Mouse (Mus musculus): ENCODE data around the gene Rasgrp2. TPM values are rescaled to one million over a fixed set of nuclear protein-coding genes. Genes with fewer than 3 reads are reported as not detected.

Rasgrp2 gene
- polyA plus RNA-seq, 1 experiment from 2014 or later, result 7.0 TPM

DNA sequence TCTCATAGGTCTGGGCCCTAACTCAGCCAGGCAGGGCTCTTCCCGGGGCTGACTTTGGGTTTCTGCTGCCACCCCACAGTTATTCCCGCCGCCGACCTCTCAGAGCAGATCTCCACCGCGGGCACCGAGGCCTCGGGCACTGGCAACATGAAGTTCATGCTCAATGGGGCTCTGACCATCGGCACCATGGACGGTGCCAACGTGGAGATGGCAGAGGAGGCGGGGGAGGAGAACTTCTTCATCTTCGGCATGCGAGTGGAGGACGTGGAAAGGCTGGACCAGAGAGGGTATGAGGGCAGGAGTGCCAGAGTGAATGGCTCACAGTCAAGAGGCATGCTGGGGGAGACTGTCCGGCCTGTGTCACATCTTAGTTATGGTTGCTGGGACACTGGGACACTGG is 5.5 kb upstream of the Rasgrp2 start:
- CTCF ChIA-PET, result no interaction called here
- TF ChIP-seq CTCF (IDR thresholded peaks at IDR 0.05), result no peak
- no peaks in the 10 kb centered on the region for H3K27me3 ChIP-seq
- in situ Hi-C loops (cut with MboI; ENCODE audit: low pct_unique_long_range_greater_than_20kb), result no loop called here
- no peak for ATAC-seq
- POLR2A ChIA-PET, result no interaction called here
- DNase-seq (ENCODE audit: low read depth, low spot score), result no peak

DNA sequence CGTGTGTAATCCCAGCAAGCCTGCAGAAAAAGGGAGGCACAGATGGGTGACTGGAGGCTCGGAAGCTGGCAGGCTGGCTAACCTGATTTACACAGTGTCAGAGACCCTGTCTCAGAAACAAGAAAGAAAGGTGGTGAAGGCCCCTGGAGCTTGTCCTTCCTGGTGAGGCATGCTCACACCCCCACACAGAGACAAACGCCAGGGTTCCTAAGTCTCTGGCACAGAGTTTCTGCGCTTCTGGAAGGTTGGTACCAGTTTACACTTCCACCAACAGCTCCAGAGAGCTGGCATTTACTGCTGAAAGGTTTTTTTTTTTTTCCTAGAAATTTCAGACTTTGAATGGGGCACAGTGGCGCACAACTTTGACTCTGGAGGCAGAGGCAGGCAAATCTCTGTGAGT is 2.9 kb upstream of the Rasgrp2 start:
- ATAC-seq (no peak), DNase-seq (ENCODE audit: low read depth, low spot score) (no peak)
- no peak for TF ChIP-seq CTCF (IDR thresholded peaks at IDR 0.05)
- in situ Hi-C loops (cut with MboI; ENCODE audit: low pct_unique_long_range_greater_than_20kb), result no loop called here
- CTCF ChIA-PET, result no interaction called here
- POLR2A ChIA-PET, result no interaction called here
- H3K27me3 ChIP-seq, result no peaks in the 10 kb centered on the region

DNA sequence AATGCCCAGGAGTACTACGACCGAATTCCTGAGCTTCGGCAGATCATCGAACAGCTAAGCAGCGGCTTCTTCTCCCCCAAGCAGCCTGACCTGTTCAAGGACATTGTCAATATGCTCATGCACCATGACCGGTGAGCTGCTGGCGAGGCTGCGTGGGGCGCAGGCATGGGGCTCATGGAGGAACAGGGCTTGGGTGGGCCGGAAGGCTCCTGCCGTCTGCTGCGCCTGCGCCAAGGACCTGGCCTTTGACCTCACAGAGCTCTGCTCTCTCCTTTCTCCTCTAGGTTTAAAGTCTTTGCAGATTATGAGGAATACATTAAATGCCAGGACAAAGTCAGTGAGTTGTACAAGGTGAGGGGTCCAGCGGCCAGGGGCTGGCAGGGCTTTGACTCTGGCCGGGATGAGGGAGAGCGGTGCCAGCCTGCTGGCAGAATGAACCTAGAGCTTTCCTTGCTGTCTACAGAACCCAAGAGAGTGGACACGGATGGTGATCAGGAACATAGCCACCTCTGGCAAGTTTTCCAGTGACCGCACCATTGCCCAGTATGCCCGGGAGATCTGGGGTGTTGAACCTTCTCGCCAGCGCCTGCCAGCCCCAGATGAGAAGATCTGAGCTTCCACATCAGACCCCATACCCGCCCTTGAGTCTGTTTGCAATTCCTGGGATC is 1.4 kb upstream of the Rasgrp2 start:
- ChIA-PET POLR2A (no interaction called here), CTCF (no interaction called here)
- no peak for ATAC-seq
- TF ChIP-seq CTCF (IDR thresholded peaks at IDR 0.05), result no peak
- H3K27me3 ChIP-seq, result no peaks in the 10 kb centered on the region
- in situ Hi-C loops (cut with MboI; ENCODE audit: low pct_unique_long_range_greater_than_20kb), result no loop called here
- no peak for DNase-seq (ENCODE audit: low read depth, low spot score)

DNA sequence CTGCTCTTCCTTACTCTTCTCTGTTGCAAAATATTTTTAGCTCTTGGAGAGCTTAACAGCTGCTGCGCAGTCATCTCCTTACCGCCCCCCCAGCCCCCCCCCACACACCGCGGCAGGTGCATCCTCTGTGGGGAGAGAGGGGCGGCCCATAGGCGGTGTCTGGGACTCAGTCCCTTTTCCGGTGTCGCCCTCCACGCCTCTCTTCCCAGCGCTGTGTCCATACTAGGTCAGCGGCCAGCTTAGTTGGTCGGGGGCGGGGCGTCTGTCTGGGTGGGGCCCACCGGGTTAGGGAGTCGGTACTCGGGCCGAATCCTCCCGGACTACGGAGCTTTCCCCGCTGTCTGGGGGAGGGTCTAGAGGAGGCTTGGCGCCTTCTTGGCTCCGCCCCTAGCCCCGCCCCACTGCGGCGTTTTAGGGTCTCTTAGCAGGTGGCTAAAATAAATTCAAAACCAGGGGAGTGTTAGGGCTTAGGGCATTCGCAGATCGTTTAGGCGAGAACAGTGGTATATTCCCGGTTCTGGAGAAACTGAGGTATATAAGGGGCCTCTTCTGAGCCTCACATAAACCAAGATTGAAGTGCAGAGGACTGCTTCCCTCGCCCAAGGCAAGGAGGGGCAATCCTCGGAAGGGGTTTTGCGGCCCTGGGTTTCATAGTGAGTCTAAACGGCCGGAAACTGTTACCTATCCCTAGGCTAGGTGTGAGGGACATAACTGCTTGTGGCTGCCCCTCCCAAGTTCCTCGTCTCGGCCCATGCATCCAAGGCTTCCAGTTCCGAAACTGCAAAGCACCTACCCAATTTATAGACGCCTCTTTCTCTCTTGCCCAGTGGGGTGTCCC is 474 bp upstream of the Rasgrp2 start:
- TF ChIP-seq CTCF (IDR thresholded peaks at IDR 0.05), result no peak
- DNase-seq (ENCODE audit: low read depth, low spot score) (no peak), ATAC-seq (no peak)
- peaks cover 6% of the 10 kb centered on the region for H3K27me3 ChIP-seq
- in situ Hi-C loops (cut with MboI; ENCODE audit: low pct_unique_long_range_greater_than_20kb), result no loop called here
- POLR2A ChIA-PET, result interaction anchor here (1.0 kb wide), 1 partner anchor 16 kb away, joined by 3 read pairs; no protein-coding TSS in a partner anchor
- CTCF ChIA-PET, result no interaction called here

DNA sequence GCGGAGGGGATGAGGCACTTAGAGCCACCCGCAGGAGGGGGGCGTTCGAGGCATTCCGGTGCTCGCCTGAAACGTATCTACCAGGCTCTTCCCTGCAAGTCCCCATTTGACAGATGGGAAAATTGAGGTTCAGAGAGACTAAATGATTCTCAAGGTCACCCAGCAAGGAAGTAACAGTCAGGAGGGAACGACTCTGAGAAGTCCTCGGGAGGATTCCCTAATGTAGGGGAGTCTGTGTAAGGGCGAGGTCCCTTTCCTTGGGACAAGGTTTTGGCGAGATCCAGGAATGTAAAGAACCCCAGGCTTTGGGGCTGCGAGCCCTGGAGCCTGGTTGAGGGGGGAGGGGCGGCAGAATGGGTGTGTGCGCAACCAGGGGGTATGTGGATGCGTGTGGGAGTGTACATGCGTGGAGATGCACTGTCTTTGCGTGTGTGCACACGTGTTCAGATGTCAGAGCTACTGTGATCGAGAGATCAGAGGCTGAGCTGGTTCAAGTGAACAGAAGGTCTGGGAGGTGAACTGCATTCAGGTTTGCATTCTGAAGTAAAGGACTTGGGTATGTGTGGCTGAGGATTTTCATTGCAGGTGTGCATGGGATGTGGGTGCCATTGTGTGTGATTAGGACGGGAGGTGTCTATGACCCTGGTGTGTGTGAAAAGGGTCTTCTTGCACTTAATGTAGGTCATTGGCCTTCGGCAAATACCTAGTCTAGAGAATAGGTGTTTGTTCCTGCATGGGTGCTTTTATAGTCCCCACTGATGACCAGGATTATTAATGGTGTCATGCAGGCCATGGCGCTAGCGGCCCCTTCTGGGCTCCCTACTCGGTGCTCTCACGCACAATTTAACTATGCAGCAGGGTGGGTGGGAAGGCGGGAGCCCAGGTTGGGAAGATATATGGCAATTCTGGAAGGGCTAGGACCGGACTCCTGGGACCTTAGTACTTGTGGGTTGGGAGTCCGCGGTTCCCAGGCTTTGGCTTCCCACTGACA is 1.3 kb downstream of the Rasgrp2 start:
- ATAC-seq (no peak), DNase-seq (ENCODE audit: low read depth, low spot score) (no peak)
- POLR2A ChIA-PET, result interaction anchor here (0.6 to 1.2 kb wide), 2 partner anchors 16 to 26 kb away, joined by 3 to 4 read pairs; partner anchors contain the start of gene Pygm
- CTCF ChIA-PET, result interaction anchor here (1.9 kb wide), 1 partner anchor 16 kb away, joined by 6 read pairs; the partner anchor contains the start of gene Pygm
- H3K27me3 ChIP-seq, result peaks cover 7% of the 10 kb centered on the region
- TF ChIP-seq CTCF (IDR thresholded peaks at IDR 0.05), result no peak
- in situ Hi-C loops (cut with MboI; ENCODE audit: low pct_unique_long_range_greater_than_20kb), result no loop called here

DNA sequence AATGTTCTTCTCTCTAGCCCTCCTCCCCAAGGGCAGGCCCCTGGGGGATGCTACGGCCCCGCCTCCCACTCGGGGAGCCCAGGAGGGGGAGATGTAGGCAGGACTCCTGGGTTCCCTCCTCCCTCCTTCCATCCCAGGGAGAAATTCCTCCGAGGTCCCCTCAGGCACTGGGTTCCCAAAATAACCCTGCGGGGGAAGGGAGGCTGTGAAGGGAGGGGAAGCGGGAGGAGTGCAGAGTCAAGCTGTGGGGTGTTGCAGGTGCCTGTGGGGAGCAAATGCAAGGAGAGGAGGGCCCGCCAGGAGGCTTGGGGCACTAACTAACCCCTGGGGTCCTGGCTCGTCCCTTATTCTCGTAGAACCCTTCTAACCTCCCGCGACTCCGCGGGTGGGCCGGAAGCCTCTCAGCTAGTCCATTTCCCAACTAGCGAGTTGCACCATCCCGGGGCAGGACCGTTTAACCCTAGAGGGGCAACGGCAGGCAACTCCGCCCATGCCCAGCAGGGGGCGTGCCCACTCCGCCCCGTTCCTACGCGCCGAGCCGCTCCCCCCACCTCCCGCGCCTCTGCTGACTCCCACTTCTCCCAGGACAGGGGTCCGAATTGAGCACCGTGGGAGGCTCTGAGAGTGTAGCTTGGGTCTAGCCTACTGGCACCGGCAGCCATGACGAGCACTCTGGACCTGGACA is 2.1 kb downstream of the Rasgrp2 start:
- peak; percentile 48 for ATAC-seq
- TF ChIP-seq CTCF (IDR thresholded peaks at IDR 0.05), result no peak

DNA sequence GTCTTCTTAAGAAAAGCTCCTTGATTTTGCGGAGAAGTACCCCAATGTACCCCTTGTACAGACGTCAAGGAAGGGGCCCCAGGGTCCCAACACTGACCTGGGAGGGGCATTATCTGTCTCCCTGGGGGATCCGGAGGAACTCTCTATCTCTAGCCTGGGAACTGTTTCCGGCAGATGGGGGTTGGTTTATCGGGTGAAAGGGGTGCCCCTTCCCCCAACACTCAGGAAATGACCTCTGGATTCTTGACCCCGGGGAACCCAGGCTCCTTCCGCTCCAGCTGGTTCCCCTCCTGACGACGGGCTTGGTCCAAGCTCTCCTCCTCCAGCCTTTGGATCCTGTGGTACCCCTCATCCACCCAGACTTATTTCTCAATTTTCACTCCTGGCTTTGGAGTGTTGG is 2.8 kb downstream of the Rasgrp2 start:
- H3K27me3 ChIP-seq, result peaks cover 9% of the 10 kb centered on the region
- ATAC-seq (no peak), DNase-seq (ENCODE audit: low read depth, low spot score) (no peak)
- CTCF ChIA-PET, result interaction anchor here (1.9 kb wide), 1 partner anchor 18 kb away, joined by 6 read pairs; the partner anchor contains the start of gene Pygm
- POLR2A ChIA-PET, result interaction anchor here (1.1 to 1.2 kb wide), 2 partner anchors 11 to 17 kb away, joined by 3 to 4 read pairs; partner anchors contain the start of gene Pygm
- TF ChIP-seq CTCF (IDR thresholded peaks at IDR 0.05), result no peak
- in situ Hi-C loops (cut with MboI; ENCODE audit: low pct_unique_long_range_greater_than_20kb), result no loop called here

More for the DNA sequence above, 2.1 kb downstream of the Rasgrp2 start:
- CTCF ChIA-PET, result interaction anchor here (1.9 kb wide), 1 partner anchor 17 kb away, joined by 6 read pairs; the partner anchor contains the start of gene Pygm
- H3K27me3 ChIP-seq, result peaks cover 7% of the 10 kb centered on the region
- in situ Hi-C loops (cut with MboI; ENCODE audit: low pct_unique_long_range_greater_than_20kb), result no loop called here
- no peak for DNase-seq (ENCODE audit: low read depth, low spot score)
- POLR2A ChIA-PET, result interaction anchor here (0.6 to 1.2 kb wide), 3 partner anchors 11 to 26 kb away, joined by 3 to 4 read pairs (median 3); partner anchors contain the start of gene Pygm

DNA sequence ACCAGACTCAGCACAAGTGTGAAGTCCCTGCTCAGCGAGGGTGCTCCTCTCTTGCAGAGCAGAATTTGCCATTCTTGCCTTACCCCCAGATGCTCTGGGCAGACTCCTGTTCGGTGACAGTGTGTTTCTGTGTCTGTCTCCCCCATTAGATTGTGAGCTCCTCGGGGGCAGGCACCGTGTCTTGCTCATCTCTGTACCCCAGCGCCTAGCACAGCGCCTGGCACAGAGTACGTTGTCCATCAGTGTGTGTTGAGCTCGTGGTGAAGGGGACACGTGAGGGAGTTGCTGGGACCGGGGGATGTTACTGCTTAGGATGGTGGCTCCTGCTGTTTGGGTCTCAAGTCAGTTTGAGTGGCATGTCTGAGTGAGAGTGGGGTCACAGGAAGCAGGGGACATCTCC is 4.7 kb downstream of the Rasgrp2 start:
- in situ Hi-C loops (cut with MboI; ENCODE audit: low pct_unique_long_range_greater_than_20kb), result no loop called here
- ChIA-PET POLR2A (no interaction called here), CTCF (interaction anchor here (0.8 kb wide), 1 partner anchor 14 kb away, joined by 3 read pairs; no protein-coding TSS in a partner anchor)
- DNase-seq (ENCODE audit: low read depth, low spot score) (no peak), ATAC-seq (no peak)
- TF ChIP-seq CTCF (IDR thresholded peaks at IDR 0.05), result no peak
- peaks cover 11% of the 10 kb centered on the region for H3K27me3 ChIP-seq

DNA sequence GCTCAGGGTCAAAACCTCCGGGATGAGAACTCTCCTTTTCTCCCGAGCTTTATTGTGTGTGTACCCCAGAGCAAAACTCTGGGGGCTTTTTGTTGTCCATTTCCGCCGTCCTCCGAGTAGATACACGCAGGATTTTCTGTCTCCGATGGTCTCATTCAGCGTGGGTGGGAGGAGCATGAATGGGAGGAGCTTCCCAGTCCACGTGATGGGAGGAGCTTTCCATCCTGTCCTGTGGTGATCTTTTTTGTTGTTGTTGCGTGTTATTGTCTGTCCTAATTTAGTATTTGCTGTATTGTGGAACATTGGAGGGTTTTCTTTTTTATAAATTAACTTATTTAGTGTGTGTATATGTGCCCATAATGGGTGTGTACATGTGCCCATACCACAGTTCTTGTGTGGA is 6.3 kb downstream of the Rasgrp2 start:
- no peak for TF ChIP-seq CTCF (IDR thresholded peaks at IDR 0.05)
- POLR2A ChIA-PET, result interaction anchor here (1.1 kb wide), 1 partner anchor 9 kb away, joined by 3 read pairs; no protein-coding TSS in a partner anchor
- DNase-seq (ENCODE audit: low read depth, low spot score), result no peak
- peaks cover 11% of the 10 kb centered on the region for H3K27me3 ChIP-seq
- ATAC-seq, result no peak
- CTCF ChIA-PET, result interaction anchor here (1.2 kb wide), 1 partner anchor 13 kb away, joined by 3 read pairs; no protein-coding TSS in a partner anchor
- in situ Hi-C loops (cut with MboI; ENCODE audit: low pct_unique_long_range_greater_than_20kb), result no loop called here
